Mouse (Mus musculus) embryo, embryonic 11.5 days (tissue): ENCODE data around the gene Bbx.

Experiments used
- DNase-seq: peaks from one replicate; pipeline ENCODE4 v3.0.0-alpha.2; 2012; ENCODE audit warnings: low read depth, low spot score

The Bbx gene

GRCm38 (mm10) chr16:50167231-50167982, 264.8 kb downstream of the Bbx start:
- DNase-seq: no peak

- no peak for DNase-seq
These were observed 271.5 kb downstream of the Bbx start for GRCm38 (mm10) chr16:50160418-50161271.

- no peak for DNase-seq
These were observed 273.6 kb downstream of the Bbx start for GRCm38 (mm10) chr16:50158546-50158945.

- no peak for DNase-seq
These were observed 282.6 kb downstream of the Bbx start for GRCm38 (mm10) chr16:50149606-50150005.

GRCm38 (mm10) chr16:50147900-50148299, 284.3 kb downstream of the Bbx start:
- no peak for DNase-seq
